Mouse (Mus musculus): Measurements from ENCODE around the gene Prokr1.
A peak's percentile ranks its signal among the peaks of the same experiment; 100 is the strongest.

Prokr1 gene

DNA sequence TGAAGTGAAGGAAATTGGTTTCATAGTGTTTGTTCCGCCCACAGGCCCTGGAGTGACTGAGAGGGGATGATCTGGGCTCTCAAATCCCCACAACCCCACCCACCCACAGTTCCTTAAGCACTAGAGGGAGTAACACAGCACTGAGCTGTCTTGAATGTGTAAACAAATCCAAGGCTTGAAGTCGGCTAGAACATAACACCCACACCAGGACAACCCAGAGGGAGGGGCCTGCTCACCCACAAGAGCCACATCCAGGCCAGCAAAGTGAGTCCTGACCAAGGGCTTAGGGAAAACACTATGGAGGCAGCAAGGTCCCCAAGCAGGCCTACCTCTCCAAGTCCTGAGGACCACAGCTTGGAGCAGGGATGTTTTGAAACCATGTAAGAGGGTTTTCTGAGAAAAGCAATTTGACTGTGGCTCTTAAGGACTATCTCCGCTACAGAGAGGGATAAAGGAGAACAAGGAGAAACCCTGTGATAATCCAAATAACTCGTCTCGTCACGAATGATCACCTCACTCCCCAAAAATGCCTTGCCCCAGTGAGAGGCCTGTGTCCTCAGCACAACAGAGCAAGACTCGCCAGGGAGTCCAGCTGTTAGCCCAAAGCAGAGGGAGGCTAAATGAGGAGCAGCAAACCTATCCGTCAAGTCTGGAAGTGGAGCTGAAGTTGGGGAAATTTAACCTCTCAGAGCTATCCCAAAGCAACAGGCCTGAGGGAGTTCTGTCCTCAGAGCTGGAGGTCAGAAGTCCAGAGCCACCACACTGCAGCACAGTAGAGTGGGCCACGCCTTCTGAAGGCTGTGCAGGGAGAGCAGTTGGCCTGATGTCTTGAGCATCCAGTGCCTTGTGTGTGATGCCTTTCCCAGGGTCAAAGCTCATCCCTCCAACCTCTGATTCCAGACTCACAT, 22.6 kb downstream of the Prokr1 start:
- no peak for DNase-seq

GRCm38 (mm10) chr6:87565166-87565565, 25.4 kb downstream of the Prokr1 start:
- no peak for DNase-seq

DNA sequence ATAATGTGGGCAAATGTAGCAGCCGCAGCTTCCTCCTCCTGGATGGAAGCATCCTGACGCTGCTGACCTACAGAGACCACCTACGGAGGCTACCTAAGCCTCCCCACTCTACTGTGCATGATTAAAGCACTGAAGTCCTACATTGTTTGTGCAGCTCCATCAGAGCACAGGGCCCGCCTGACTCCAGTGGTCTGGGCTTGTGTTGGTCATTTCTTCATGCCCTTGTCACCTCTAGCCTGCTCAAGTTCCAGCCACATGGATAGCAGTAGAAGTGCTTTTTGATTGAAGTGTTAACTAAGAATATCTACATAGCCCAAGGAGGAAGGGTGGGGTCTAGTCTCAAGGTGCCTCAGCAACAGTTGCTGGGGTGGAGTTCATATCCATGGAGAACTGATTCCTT, 26.2 kb downstream of the Prokr1 start:
- DNase-seq: no peak

DNA sequence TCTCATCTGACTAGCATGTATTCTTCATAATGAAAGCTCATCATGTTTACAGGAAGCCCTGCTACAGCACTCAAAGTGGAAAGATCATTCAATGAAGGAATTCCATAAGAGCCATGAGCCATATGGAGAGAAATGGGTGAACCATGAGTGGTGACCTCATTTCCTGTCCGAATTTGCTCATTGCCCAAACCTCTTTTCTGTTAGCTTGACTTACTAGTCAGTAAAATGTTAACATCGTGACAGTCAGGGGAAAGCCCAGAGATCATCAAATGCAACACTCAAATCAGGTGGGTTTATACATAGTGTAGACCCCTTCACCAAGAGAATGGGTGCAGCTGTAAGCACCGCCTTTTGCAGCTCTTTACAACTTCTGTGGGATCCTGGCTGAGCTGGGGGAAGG, 36.8 kb downstream of the Prokr1 start:
- DNase-seq: no peak

DNA sequence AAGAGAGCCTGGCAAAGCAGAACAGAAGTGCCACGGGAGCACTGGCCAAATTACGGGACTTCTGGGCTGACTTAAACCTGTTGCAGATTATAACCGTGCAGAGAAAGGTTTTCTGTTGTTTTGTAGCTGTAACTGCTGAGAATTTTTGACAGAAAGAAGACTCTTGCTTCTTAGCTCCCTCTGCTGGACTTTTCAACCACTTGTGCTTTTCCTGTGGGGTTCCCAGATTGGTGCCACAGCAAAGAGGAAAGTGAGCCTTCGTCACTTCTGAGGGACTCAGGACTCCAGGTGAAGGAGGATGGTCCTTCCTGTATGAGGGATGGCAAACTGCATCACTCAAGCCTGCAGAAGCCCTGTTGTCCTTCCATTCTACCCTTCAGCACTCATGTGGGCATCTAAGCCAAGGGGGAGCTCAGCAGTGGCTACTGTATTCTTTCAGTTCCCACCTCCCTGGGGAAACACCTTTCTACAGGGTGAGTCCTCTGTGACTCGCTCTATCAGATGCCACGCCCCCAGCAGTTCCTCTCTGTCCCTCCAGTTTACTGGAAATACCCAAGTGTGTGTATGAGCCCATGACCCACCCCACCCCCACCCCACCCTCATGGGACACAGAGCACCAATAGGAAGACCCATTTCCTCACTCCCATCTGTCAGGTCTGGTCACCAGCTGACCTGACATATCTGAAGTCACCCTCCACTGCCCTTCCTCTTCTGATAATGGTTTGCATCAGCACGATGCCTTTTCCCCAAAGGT, 38.3 kb downstream of the Prokr1 start:
- DNase-seq: no peak

- no peak for DNase-seq
Observed at GRCm38 (mm10) chr6:87547836-87548235, 42.7 kb downstream of the Prokr1 start.

DNA sequence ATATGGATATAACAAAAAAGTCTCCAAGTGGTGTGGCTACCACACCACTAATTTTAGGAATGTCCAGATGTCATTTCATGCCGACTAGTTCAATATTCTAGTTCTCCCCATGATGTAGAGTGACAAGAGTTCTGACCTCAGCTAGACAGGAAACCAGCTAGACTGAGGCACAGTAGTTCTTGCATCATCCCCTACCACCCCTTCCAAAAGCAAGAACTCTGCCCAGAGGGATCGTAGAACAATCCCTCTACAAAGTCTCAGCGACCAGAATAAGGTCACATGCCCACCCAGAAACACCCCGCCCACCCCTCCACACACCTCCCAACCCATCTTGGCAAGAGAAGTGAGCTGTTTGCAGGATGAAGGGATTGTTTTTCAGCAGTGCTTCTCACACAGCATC, 43.1 kb downstream of the Prokr1 start:
- no peak for DNase-seq

GRCm38 (mm10) chr6:87545331-87546217, 45.0 kb downstream of the Prokr1 start:
- DNase-seq: peak; percentile 34

- DNase-seq: no peak
Observed at GRCm38 (mm10) chr6:87542027-87542426, 48.5 kb downstream of the Prokr1 start.

- no peak for DNase-seq
Observed at GRCm38 (mm10) chr6:87541171-87541571, 49.4 kb downstream of the Prokr1 start.

DNA sequence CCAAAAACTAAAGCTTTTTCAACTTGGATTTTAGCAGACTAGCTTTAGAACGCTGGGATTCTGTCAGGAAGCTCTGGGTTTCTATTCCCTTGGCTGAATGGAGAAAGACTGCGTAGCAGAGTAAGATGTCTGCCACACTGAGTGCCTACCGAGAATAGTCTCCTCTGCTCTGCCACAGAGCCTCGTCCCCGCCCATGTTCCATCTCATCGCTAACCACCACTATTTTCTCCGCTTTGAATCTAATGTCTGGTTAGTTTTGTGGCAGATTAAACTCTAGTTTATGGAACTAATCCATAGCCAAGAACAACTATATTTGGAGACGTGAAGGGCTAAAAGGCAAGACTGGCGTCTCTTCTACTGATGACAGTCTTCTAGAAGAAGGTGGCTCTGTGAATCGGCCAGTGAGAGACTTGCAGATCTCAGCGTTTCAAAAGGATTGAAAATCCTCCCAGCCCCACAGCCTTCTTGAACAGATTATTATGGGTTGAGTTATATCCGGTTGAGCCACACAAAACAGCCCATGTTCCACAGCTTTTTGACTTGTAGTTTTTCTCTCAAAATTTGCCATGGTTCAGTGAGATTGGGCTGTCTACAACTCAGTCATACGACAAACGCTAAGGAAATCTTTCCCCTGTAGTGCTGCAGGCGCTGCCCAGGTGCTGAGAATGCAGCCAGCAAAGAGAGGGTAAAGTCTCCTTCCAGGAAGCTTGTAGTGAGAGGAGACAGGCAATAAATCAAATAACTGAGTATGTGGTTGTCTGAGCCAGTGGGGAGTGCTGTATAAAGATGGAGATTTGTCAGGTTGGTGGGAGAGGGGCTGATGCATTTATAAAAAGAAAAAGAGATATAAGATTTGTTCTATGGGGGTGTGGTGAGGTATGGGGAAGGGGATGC, 51.9 kb downstream of the Prokr1 start:
- no peak for DNase-seq

GRCm38 (mm10) chr6:87537678-87538077, 52.9 kb downstream of the Prokr1 start:
- DNase-seq: no peak

- no peak for DNase-seq
Observed at GRCm38 (mm10) chr6:87536270-87536669, 54.3 kb downstream of the Prokr1 start.

- no peak for DNase-seq
Observed at GRCm38 (mm10) chr6:87535651-87536050, 54.9 kb downstream of the Prokr1 start.

DNA sequence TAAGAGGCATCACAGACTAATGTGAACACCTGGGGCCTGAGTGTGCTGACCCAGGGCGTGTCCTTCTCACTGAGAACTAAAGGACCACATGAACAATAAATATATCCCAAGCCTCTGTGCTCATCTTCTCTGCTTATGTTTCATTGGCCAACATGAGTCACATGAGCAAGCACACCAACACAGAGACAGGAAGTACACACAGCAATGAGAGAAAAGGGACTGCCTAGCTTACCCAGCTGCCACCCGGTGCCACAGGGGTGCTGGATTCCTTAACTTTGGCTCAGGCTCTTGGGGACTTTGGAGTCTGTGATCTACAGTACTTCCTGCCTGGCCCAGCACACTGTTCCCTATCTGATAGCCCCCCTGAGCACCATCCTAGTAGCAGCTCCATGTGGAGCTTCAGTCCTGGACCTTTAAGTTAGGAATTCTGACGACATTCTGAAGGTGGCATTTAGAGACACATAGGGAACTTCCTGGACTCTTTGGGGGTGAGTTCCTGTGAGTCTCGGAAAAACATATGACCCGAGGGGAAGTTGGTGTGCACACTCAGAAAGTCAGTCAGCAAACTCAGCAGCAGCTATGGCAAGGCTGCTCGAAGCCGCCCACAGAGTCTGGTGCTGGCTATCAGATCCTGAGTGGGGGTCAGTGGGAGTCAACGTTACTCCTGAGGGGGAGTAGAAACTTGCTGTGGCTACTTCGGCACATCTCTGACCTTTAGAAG, 55.5 kb downstream of the Prokr1 start:
- no peak for DNase-seq

DNA sequence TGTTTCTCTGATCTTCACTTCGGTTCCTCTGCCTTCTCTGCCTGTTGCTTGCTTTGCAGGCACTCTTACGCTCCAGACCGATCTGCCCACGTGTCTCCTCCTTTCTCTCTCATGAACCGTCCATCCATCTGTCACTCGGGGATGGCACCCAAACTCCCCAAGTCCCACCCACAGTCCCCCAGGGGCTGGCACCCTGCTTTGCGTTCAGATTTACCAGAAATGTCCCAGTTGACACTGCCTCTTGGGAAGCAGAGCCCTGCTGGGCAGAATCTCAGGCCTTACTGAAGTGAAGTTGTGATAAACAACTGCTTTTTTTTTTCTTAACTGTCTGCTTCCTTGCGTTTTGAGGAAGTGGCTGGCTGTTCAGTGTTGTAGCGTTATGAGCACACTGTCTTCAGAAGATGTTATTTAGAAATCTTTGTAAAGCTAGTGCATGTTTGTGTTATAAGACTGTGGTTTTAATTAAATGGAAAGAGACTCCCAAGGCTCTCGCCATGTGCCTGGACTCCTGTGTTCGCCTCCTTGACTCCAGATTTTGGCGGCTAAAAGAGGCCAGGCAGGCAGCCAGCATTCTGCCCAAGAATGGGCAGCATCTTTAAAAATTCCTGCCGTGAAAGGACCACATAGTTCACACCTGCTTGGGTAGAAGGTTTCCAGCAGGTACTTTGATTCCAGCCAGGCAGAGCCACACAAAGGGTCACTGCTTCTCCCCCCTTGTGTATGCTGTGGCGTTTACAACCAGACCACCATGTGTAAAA, 57.4 kb downstream of the Prokr1 start, which contains the start of gene Arhgap25:
Arhgap25 (minus strand) TSS at position 307 of the 758 bp plus-strand sequence.
- peak; percentile 21 for DNase-seq

- no peak for DNase-seq
Observed at GRCm38 (mm10) chr6:87531456-87532015, 59.0 kb downstream of the Prokr1 start.

DNA sequence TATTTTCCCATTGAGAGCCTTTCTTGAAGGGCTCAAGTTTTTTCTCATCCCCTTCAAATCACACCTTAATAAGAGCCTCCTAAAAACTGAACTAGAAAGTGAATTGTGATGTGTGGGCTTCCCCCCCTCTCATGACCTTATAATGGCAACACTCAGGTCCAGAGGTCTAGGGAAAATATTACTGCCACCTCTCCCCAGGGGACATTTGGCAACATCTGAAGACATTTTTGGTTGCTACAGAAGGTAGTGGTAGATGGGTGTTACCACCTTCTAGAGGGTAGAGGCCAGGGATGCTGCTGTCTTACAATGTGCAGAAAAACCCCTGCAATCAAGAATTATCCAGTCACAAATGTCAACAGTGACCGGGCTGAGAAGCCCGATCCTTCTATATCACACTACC, 60.2 kb downstream of the Prokr1 start:
- DNase-seq: no peak
